Mouse (Mus musculus) adrenal gland, postnatal 36 days (tissue): Measurements from ENCODE around the gene Ddit4. TPM values are rescaled to one million over a fixed set of nuclear protein-coding genes. Genes with fewer than 3 reads are reported as not detected.

Experiments
- DNase-seq, 2 experiments: peaks; one replicate each; pipeline ENCODE4 v3.0.0; 2021; ENCODE audit warnings: mixed read lengths in 1 of 2
- total RNA-seq, 2 experiments: library from RNA; stranded (reverse); gene quantifications; 2 replicates each; pipeline ENCODE4 v1.2.3; 2021

Ddit4 gene
- total RNA-seq, 2 experiments from 2014 or later = 76.4 to 98.7 TPM

DNA sequence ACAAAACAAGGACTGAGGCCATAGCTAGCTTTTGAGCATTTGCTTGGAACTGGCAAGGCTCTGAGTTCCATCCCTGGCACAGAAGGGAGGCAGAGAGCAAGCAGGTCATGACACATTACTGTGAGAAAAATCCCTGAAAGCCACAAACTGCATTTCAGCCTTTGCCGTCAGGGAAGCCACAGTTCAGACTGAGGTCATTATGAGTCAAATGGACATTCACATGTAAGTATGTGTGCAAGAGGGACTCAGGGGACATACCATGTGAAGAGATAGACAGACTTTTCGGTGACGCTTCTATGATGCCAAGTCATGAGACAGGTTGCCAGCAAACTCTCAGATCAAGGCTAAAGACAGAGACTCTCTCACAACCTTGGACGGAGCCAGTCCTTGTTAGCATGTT lies 33.5 kb downstream of the Ddit4 start:
- DNase-seq = no peak

DNA sequence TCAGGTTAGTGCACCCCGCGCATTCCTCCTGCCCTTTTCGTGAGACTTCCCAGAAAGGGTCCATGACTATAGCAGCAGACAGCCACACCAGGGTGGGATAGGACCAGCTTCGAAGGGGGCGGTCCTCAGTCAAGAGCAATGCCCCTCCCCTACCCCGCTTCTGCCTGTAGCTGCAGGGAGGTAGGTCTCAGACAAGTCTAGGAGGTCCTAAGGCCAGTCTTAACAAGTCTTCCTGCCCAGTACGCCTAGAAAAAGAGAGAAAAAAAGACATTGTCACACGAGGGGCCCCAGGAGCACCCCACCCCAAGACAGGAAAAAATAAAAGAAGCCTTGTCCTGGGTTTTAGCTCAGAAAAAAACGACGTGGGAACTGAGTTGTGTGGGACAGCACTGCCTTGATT lies 35.0 kb downstream of the Ddit4 start:
- DNase-seq = no peak

DNA sequence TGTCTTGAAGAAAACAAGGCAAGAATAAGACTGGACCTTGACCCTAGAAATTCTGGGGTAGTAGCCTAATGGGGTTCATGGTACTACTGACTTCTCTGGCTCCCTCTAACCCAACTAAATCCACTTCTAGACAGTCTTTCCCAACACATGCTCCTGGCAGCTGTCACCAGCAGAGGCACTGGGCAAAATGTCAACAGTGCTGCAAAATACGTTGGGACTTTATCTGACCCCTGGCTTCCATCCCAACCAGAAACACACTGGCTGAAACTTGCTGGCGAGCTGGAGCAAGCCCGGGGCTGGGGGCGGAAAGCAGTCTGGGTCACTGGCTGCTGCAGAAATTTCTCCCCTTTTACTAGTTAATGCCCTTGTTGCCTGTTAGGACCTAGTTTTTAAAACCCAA lies 35.5 kb downstream of the Ddit4 start:
- DNase-seq = peak; percentile 84 to 86

DNA sequence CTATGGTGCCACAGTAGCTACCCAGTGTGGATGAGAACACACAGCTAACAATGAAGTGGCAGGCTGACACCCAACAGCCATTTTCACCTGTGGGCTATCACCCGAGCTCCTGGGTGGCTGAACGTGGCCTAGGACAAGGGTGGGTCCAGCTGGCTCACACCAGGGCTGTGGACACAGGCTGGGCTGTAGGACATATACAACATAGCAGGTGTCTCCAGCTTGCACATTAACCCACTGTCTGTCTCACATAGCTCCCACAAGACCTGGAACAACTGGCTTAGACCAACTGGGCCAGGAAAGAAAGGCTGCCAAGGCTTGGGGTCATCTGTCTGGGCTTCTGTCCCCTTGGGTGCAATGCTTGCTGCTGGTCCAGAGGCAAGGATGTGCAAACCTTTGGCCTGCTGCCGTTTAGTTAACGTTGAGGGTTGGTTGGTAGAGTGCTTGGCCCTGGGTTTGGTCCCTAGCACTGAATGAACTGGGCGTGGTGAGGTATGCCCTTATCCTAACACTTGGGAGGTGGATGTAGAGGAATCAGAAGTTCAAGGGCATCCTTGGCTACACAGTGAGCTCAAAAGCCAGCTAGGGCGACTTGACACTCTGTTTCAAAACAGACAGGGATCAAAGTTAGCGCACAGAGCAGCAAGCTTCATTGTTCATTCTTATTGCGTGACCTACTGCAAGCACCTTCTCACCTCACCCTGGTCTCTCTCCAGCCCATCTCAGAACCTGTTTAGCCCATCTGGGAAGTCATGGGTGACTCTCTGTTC lies 36.3 kb downstream of the Ddit4 start:
- DNase-seq = peak; percentile 35 to 67

DNA sequence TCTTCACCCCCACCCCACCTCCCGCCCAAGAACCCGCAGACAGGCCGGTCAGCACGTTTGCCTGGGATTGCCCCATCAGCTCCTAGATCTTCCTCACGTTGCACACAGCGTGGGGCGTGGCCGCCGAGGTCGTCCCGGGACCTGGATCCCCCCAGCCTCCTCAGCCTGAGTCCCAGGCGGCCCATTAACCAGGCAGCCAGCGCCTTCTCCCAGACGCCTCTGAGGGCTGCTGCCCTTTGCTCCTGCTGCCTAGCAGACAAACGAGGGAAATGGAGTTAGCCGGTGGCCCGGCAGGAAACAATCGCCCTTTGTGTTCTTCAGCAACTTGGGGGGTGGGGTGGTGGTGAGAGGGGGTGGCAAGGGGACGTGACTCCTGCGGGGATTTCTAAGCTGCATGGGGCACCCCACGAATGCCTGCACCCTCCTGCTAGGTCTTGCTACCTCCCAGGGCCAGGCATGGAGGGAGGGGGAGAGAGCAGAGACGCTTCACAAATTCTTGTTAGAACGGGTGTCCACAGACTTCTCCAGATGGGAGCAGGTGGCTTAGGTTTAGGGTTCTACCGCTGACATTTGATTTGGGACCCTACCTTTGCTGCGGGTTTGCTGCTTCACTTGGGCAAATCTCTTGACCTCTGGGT lies 40.0 kb downstream of the Ddit4 start:
- peak in 1 of 2 experiments; percentile 65 for DNase-seq

GRCm38 (mm10) chr10:59911091-59911490 lies 40.5 kb downstream of the Ddit4 start:
- no peak for DNase-seq

- peak; percentile 81 to 85 for DNase-seq
Measured at GRCm38 (mm10) chr10:59909357-59909847, 42.2 kb downstream of the Ddit4 start.

GRCm38 (mm10) chr10:59908776-59909315 lies 42.8 kb downstream of the Ddit4 start:
- no peak for DNase-seq

GRCm38 (mm10) chr10:59907695-59908299 lies 43.8 kb downstream of the Ddit4 start:
- DNase-seq = peak; percentile 41 to 57

- DNase-seq = peak in 1 of 2 experiments; percentile 5
Measured at GRCm38 (mm10) chr10:59907080-59907609, 44.5 kb downstream of the Ddit4 start.

DNA sequence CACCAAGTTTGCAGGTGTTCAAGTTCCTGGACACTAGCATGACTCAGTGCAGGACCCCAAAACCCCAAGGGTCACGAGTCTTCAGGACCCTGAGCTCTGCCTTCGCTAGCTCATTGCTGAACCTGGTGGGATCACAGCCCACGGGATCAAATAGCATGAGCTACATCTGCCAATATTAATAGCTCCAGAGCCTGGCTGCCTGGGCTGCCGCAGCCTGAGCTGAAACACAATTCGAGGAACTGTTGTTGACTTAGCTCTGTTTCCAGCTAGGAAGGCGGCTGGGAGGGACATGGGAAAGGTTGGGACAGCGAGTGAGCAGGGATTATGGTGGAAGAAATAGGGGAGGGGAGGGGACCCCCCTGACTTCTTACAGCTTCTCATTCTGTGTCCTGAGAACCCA lies 48.5 kb downstream of the Ddit4 start:
- DNase-seq = peak in 1 of 2 experiments; percentile 6

- DNase-seq = peak in 1 of 2 experiments; percentile 11
Measured at GRCm38 (mm10) chr10:59902606-59902990, 49.0 kb downstream of the Ddit4 start.

- DNase-seq = peak in 1 of 2 experiments; percentile 16
Measured at GRCm38 (mm10) chr10:59901986-59902605, 49.5 kb downstream of the Ddit4 start.

- peak in 1 of 2 experiments; percentile 1 for DNase-seq
Measured at GRCm38 (mm10) chr10:59901463-59901862, 50.2 kb downstream of the Ddit4 start.

GRCm38 (mm10) chr10:59900939-59901338 lies 50.7 kb downstream of the Ddit4 start:
- no peak for DNase-seq

- DNase-seq = no peak
Measured at GRCm38 (mm10) chr10:59900174-59900435, 51.5 kb downstream of the Ddit4 start.

Other genes with a start within 250 kb of the Ddit4 start
- gene Micu1, start 249.4 kb downstream of the Ddit4 start, total RNA-seq = 10 to 100 TPM; 62.4 to 70.4 TPM
- gene Dnajb12, start 72.3 kb downstream of the Ddit4 start, total RNA-seq = 10 to 100 TPM; 51.3 to 62.5 TPM
- gene Ascc1, start 51.0 kb upstream of the Ddit4 start, total RNA-seq = 10 to 100 TPM; 27.1 to 32.8 TPM
- 10 to 100 TPM; 67.5 to 72.7 TPM for gene Anapc16, start 51.3 kb upstream of the Ddit4 start, total RNA-seq
- 10 to 100 TPM; 29.0 to 34.4 TPM for gene Spock2, start 154.4 kb upstream of the Ddit4 start, total RNA-seq